Mouse (Mus musculus) forebrain, embryonic 10.5 days (tissue): ENCODE data around the gene Fras1. TPM values are rescaled to one million over a fixed set of nuclear protein-coding genes. Genes with fewer than 3 reads are reported as not detected.

Experiments used
- DNase-seq: peaks from one replicate; pipeline ENCODE4 v3.0.0-alpha.2; 2017; ENCODE audit warnings: low spot score; ENCODE audit errors: extremely low spot score
- H3K27ac ChIP-seq: fragments of 300-500 bp; sonication (generic); 2 replicates; pipeline ENCODE4 v1.5.1; 2016; ENCODE audit warnings: mild to moderate bottlenecking
- H3K27me3 ChIP-seq: fragments of 300-500 bp; sonication (generic); 2 replicates; pipeline ENCODE4 v1.6.1; 2016; ENCODE audit warnings: mild to moderate bottlenecking; ENCODE audit not compliant: poor library complexity, severe bottlenecking
- H3K36me3 ChIP-seq: fragments of 300-500 bp; sonication (generic); replicated peaks from 2 replicates; pipeline ENCODE4 v1.6.1; 2016; ENCODE audit warnings: mild to moderate bottlenecking, moderate library complexity
- H3K4me1 ChIP-seq: fragments of 300-500 bp; sonication (generic); 2 replicates; pipeline ENCODE4 v1.6.1; 2016
- H3K4me3 ChIP-seq: fragments of 300-500 bp; sonication (generic); 2 replicates; pipeline ENCODE4 v1.5.1; 2016; ENCODE audit warnings: mild to moderate bottlenecking, moderate library complexity
- H3K9me3 ChIP-seq: fragments of 300-500 bp; sonication (generic); 2 replicates; pipeline ENCODE4 v1.6.1; 2016; ENCODE audit warnings: mild to moderate bottlenecking, moderate library complexity
- WGBS: fragments of 180-500 bp; shearing (Covaris S2); methylation state at CpG from one replicate; pipeline ENCODE4 v1.1.7; 2016; 5-methylcytosine and 5-hydroxymethylcytosine counted together
- polyA plus RNA-seq: library from polyadenylated mRNA; unstranded; fragments of >200 nt; fragmentation: Nextera tagmentation; extraction: Ambion mirVana; gene quantifications from 2 replicates; pipeline ENCODE4 v1.2.1, GENCODE M21; 2016

Fras1 gene
- polyA plus RNA-seq, 1 experiment from 2014 or later = 9.8 TPM

- no peaks in the 10 kb centered on the region for H3K36me3 ChIP-seq
- H3K27me3 ChIP-seq = no peaks in the 10 kb centered on the region
- H3K4me1 ChIP-seq = peaks cover 7% of the 10 kb centered on the region; the same call in 1 of the 2 replicates
- WGBS = 92% methylated on average over 4 of the region's 4 CpGs
- no peak overlapping the region for H3K4me3 ChIP-seq
- H3K9me3 ChIP-seq = peaks cover 2% of the 10 kb centered on the region; the same call in 1 of the 2 replicates
- DNase-seq = no peak
- H3K27ac ChIP-seq = no peak overlapping the region
Measured at GRCm38 (mm10) chr5:96513327-96513726, 139.6 kb downstream of the Fras1 start.

GRCm38 (mm10) chr5:96515860-96516311 is 142.1 kb downstream of the Fras1 start:
- no peaks in the 10 kb centered on the region for H3K27me3 ChIP-seq
- H3K4me1 ChIP-seq = peaks cover 7% of the 10 kb centered on the region; the same call in 1 of the 2 replicates
- DNase-seq = no peak
- H3K36me3 ChIP-seq = no peaks in the 10 kb centered on the region
- H3K27ac ChIP-seq = no peak overlapping the region
- 82% methylated on average over 3 of the region's 3 CpGs for WGBS
- H3K9me3 ChIP-seq = peaks cover 2% of the 10 kb centered on the region; the same call in 1 of the 2 replicates
- no peak overlapping the region for H3K4me3 ChIP-seq

DNA sequence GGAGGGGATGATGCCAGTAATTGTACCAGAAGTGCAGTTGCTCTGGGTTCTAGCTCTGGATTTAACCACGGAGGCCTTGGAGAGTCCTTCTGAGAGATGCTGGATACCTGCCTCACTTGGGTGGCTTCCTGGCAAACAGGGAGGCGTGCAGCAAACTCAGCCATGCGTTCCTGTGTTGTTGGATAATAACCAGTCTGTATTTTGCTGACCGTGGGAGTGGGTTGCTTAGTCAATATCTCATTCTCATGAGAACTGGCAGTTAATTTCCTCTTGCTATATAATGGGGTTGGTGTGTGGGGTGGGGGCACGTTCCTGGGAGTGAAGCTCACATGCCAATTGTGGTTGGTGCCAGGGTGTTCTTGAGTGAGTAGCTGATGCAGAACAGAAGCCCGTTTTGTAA is 142.6 kb downstream of the Fras1 start:
- Histone ChIP-seq H3K27ac (no peak overlapping the region), H3K4me3 (no peak overlapping the region), H3K4me1 (peaks cover 7% of the 10 kb centered on the region; the same call in 1 of the 2 replicates), H3K27me3 (no peaks in the 10 kb centered on the region), H3K36me3 (no peaks in the 10 kb centered on the region), H3K9me3 (peaks cover 2% of the 10 kb centered on the region; the same call in 1 of the 2 replicates)
- DNase-seq = no peak
- 88% methylated on average over 6 of the region's 6 CpGs for WGBS

DNA sequence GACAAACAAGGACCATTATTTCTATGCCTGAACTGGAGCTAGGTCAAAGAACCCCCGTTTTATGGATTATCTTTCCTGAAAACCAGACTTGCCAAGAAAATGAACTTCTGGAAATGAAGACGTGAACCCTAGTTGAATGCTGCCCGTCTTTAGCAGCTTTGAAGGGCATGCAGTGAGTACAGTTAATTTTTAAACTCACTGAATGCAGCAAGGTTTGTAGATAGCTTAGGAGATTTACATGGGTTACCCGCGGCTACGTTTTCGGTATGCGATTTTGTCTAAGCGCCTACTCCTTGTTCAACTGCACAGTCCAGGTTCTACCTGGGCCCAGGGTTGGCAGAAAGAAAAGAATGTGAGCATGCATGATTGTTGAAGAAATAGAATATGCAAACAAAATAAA is 147.8 kb downstream of the Fras1 start:
- Histone ChIP-seq H3K4me3 (no peak overlapping the region), H3K4me1 (no peaks in the 10 kb centered on the region), H3K36me3 (no peaks in the 10 kb centered on the region), H3K27me3 (no peaks in the 10 kb centered on the region), H3K9me3 (peaks cover 2% of the 10 kb centered on the region; the same call in 1 of the 2 replicates), H3K27ac (no peak overlapping the region)
- DNase-seq = no peak
- WGBS = 92% methylated on average over 9 of the region's 9 CpGs

GRCm38 (mm10) chr5:96522909-96523409 is 149.2 kb downstream of the Fras1 start:
- Histone ChIP-seq H3K4me3 (no peak overlapping the region), H3K36me3 (no peaks in the 10 kb centered on the region), H3K27ac (no peak overlapping the region), H3K27me3 (no peaks in the 10 kb centered on the region), H3K4me1 (no peaks in the 10 kb centered on the region), H3K9me3 (no peaks in the 10 kb centered on the region)
- no peak for DNase-seq
- 91% methylated on average over 5 of the region's 5 CpGs for WGBS

DNA sequence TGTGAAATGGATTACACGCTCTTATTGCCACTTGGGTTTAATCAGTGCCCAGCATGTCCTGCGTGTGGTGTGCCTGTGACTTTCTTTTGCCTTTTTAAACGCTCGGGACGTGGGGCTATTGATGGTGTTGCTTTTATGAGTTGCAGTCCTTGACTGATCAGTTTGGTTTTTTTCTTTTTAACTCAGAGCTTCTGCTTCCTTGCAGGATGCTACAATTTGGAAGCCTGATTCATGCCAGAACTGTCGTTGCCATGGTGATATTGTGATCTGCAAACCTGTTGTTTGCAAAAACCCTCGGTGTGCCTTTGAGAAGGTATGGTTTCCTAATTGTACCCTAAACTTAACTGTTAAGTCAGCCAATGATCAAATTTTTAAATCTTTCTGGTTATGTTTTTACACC is 154.5 kb downstream of the Fras1 start:
- no peaks in the 10 kb centered on the region for H3K27me3 ChIP-seq
- WGBS = 79% methylated on average over 7 of the region's 7 CpGs
- no peak overlapping the region for H3K27ac ChIP-seq
- no peak overlapping the region for H3K4me3 ChIP-seq
- DNase-seq = no peak
- H3K9me3 ChIP-seq = no peaks in the 10 kb centered on the region
- H3K36me3 ChIP-seq = no peaks in the 10 kb centered on the region
- no peaks in the 10 kb centered on the region for H3K4me1 ChIP-seq

- H3K27ac ChIP-seq = no peak overlapping the region
- no peaks in the 10 kb centered on the region for H3K9me3 ChIP-seq
- H3K36me3 ChIP-seq = no peaks in the 10 kb centered on the region
- no peak for DNase-seq
- WGBS = 90% methylated on average over 3 of the region's 3 CpGs
- no peaks in the 10 kb centered on the region for H3K4me1 ChIP-seq
- H3K4me3 ChIP-seq = no peak overlapping the region
- H3K27me3 ChIP-seq = no peaks in the 10 kb centered on the region
Measured at GRCm38 (mm10) chr5:96530516-96530915, 156.8 kb downstream of the Fras1 start.

DNA sequence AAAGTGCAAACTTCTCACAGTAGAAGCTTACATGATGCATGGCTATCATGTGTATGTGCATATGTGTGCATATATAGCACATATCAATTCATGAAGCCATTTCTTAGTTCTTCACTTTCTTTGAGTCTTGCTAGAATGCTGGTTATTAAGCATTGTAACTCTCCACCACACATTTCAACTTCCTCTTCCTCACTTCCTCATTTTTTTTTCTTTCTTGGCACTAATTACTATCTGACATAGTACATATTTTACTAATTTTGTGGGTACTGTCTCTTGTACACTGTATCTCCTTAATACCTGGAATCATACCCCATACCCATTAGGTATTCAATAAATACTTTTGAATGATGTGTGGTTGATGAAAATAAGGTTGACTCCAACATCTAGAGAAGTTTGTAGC is 158.2 kb downstream of the Fras1 start:
- H3K4me1 ChIP-seq = no peaks in the 10 kb centered on the region
- no peaks in the 10 kb centered on the region for H3K36me3 ChIP-seq
- H3K4me3 ChIP-seq = no peak overlapping the region
- no peak overlapping the region for H3K27ac ChIP-seq
- no peaks in the 10 kb centered on the region for H3K27me3 ChIP-seq
- DNase-seq = no peak
- H3K9me3 ChIP-seq = no peaks in the 10 kb centered on the region

- no peaks in the 10 kb centered on the region for H3K27me3 ChIP-seq
- H3K4me1 ChIP-seq = no peaks in the 10 kb centered on the region
- no peaks in the 10 kb centered on the region for H3K36me3 ChIP-seq
- no peak for DNase-seq
- 88% methylated on average over 3 of the region's 3 CpGs for WGBS
- no peak overlapping the region for H3K27ac ChIP-seq
- no peaks in the 10 kb centered on the region for H3K9me3 ChIP-seq
- no peak overlapping the region for H3K4me3 ChIP-seq
Measured at GRCm38 (mm10) chr5:96536527-96536926, 162.8 kb downstream of the Fras1 start.

GRCm38 (mm10) chr5:96536937-96537336 is 163.2 kb downstream of the Fras1 start:
- 91% methylated on average over 7 of the region's 7 CpGs for WGBS
- H3K9me3 ChIP-seq = no peaks in the 10 kb centered on the region
- H3K27ac ChIP-seq = no peak overlapping the region
- H3K27me3 ChIP-seq = no peaks in the 10 kb centered on the region
- no peaks in the 10 kb centered on the region for H3K36me3 ChIP-seq
- no peak for DNase-seq
- no peak overlapping the region for H3K4me3 ChIP-seq
- no peaks in the 10 kb centered on the region for H3K4me1 ChIP-seq

GRCm38 (mm10) chr5:96544112-96544511 is 170.4 kb downstream of the Fras1 start:
- H3K9me3 ChIP-seq = no peaks in the 10 kb centered on the region
- no peaks in the 10 kb centered on the region for H3K4me1 ChIP-seq
- H3K4me3 ChIP-seq = no peak overlapping the region
- H3K36me3 ChIP-seq = no peaks in the 10 kb centered on the region
- WGBS = 93% methylated on average over 4 of the region's 4 CpGs
- no peaks in the 10 kb centered on the region for H3K27me3 ChIP-seq
- no peak overlapping the region for H3K27ac ChIP-seq
- DNase-seq = no peak

DNA sequence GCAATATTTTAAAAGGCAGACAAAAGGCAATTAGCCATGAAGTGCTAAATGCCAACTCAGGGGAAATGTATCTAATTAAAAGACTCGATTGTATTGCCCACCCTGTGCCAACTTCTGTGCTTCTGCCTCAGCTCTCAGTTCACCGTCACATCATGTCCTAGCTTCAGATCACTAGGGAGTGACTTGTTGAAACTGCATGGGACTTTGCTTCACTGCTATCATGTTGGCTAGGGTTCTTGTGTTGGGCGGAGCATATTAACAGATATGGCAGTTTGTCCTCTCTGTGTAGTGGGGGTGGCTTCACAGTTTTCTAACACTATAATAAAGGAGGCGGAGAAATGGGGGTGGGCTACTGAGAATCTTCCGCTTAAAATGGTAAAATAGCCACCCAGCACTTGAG is 172.2 kb downstream of the Fras1 start:
- Histone ChIP-seq H3K27me3 (no peaks in the 10 kb centered on the region), H3K9me3 (no peaks in the 10 kb centered on the region), H3K4me1 (no peaks in the 10 kb centered on the region), H3K36me3 (no peaks in the 10 kb centered on the region), H3K27ac (no peak overlapping the region), H3K4me3 (no peak overlapping the region)
- DNase-seq = no peak
- WGBS = 95% methylated on average over 5 of the region's 5 CpGs

DNA sequence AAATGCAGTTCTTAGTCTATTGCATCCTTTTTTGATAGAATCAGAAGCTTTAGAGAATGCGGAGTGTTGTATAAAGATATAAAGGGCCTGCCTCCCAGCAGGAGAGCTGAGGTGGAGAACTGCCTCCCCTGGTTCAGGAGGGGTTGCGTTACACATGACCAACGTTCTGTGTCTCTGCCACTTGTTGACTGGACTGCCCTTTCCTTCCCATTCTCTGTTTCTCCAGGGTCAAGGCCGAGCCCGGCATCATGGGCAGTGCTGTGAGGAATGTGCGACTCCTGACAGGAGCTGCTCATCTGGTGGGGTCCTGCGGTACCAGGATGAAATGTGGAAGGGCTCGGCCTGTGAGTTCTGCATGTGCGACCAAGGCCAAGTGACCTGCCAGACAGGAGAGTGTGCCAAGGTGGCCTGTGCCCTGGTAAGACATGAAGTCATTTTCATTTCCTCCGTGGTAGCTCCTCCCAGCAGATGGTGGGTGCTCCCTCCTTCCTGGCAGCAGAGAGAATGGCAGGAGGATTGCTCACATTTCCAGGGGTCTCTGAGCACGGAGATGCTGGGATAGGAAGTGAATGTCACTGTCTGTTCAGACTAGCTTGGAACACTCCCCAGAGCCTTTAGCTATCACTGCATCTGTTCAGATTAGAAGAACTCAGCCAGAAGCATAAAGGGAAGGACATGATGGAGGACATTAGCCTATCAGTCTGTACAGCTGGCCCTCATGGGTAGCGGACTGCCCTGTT is 181.4 kb downstream of the Fras1 start:
- Histone ChIP-seq H3K36me3 (peaks cover 1% of the 10 kb centered on the region; the same call in 1 of the 2 replicates), H3K9me3 (no peaks in the 10 kb centered on the region), H3K27ac (no peak overlapping the region), H3K27me3 (no peaks in the 10 kb centered on the region), H3K4me3 (no peak overlapping the region), H3K4me1 (peaks cover 8% of the 10 kb centered on the region; the same call in 1 of the 2 replicates)
- 89% methylated on average over 12 of the region's 12 CpGs for WGBS
- no peak for DNase-seq
